Mouse (Mus musculus) thymus, adult 2 months (tissue): Measurements from ENCODE around the gene Pex16.

Experiments used
- CTCF ChIP-seq: fragments of 200-500 bp; IDR thresholded peaks from 2 replicates; pipeline ENCODE4 v1.5.1; 2012; ENCODE audit warnings: mild to moderate bottlenecking, control low read depth, low read length, moderate library complexity, borderline replicate concordance; ENCODE audit not compliant: control insufficient read depth, poor library complexity, insufficient read depth; ENCODE audit errors: extremely low read depth
- POLR2A ChIP-seq: fragments of 200-500 bp; IDR thresholded peaks from 2 replicates; pipeline ENCODE4 v1.6.1; 2012; ENCODE audit warnings: mild to moderate bottlenecking, low read length, control low read depth, moderate library complexity; ENCODE audit not compliant: control insufficient read depth, poor library complexity, insufficient read depth; ENCODE audit errors: extremely low read depth

- TF ChIP-seq CTCF (no peak), POLR2A (no peak)
Observed at GRCm38 (mm10) chr2:92325676-92326075, 48.8 kb upstream of the Pex16 start.
